Mouse (Mus musculus) spleen, adult 2 months (tissue): ENCODE measurements at regions not wholly inside any gene's neighbourhood (a gene's known extent, or its start where the extent isn't known, plus 50 kb on each side); places are given as distances from the start of the nearest gene placed in this dataset.
"Not testable (repeated sequence)": the region's sequence is repeated elsewhere in the genome, so short reads cannot be mapped to it uniquely, and the experiment has no call there.

Experiments
- DNase-seq, 2 experiments: peaks; one replicate each; pipeline versions ENCODE4 v3.0.0 to v3.0.0-alpha.2; 2012 to 2021; ENCODE audit warnings: low spot score in 2 of 2, low read depth in 1 of 2
- H3K27ac ChIP-seq: fragments of 200-500 bp; 2 replicates; pipeline ENCODE4 v1.5.1; 2012; ENCODE audit warnings: low read length, inconsistent platforms; ENCODE audit not compliant: insufficient read depth
- H3K27me3 ChIP-seq: fragments of 200-500 bp; 2 replicates; pipeline ENCODE4 v1.6.1; 2012; ENCODE audit warnings: mild to moderate bottlenecking, moderate library complexity, low read length, inconsistent platforms; ENCODE audit not compliant: control insufficient read depth, insufficient read depth
- H3K36me3 ChIP-seq: fragments of 200-500 bp; 2 replicates; pipeline ENCODE4 v1.6.1; 2012; ENCODE audit warnings: mild to moderate bottlenecking, low read length, inconsistent platforms; ENCODE audit not compliant: control insufficient read depth, insufficient read depth
- H3K4me1 ChIP-seq: fragments of 200-500 bp; 2 replicates; pipeline ENCODE4 v1.6.1; 2011; ENCODE audit warnings: inconsistent platforms; ENCODE audit not compliant: control insufficient read depth, insufficient read depth, insufficient read length
- H3K4me3 ChIP-seq: fragments of 200-500 bp; 2 replicates; pipeline ENCODE4 v1.5.1; 2011; ENCODE audit warnings: mild to moderate bottlenecking, inconsistent platforms; ENCODE audit not compliant: insufficient read depth, insufficient read length; ENCODE audit errors: extremely low read depth
- CTCF ChIP-seq: fragments of 200-500 bp; IDR thresholded peaks from 2 replicates; pipeline ENCODE4 v1.5.1; 2011; ENCODE audit warnings: mild to moderate bottlenecking, inconsistent platforms; ENCODE audit not compliant: insufficient read depth, insufficient read length, insufficient replicate concordance; ENCODE audit errors: extremely low read depth
- POLR2A ChIP-seq: fragments of 200-500 bp; IDR thresholded peaks from 2 replicates; pipeline ENCODE4 v1.6.1; 2011; ENCODE audit warnings: low read depth, low read length, inconsistent platforms
- WGBS: fragments of 180-500 bp; shearing (Covaris S2); methylation state at CpG from one replicate; pipeline ENCODE4 v1.1.7; 2018; 5-methylcytosine and 5-hydroxymethylcytosine counted together

DNA sequence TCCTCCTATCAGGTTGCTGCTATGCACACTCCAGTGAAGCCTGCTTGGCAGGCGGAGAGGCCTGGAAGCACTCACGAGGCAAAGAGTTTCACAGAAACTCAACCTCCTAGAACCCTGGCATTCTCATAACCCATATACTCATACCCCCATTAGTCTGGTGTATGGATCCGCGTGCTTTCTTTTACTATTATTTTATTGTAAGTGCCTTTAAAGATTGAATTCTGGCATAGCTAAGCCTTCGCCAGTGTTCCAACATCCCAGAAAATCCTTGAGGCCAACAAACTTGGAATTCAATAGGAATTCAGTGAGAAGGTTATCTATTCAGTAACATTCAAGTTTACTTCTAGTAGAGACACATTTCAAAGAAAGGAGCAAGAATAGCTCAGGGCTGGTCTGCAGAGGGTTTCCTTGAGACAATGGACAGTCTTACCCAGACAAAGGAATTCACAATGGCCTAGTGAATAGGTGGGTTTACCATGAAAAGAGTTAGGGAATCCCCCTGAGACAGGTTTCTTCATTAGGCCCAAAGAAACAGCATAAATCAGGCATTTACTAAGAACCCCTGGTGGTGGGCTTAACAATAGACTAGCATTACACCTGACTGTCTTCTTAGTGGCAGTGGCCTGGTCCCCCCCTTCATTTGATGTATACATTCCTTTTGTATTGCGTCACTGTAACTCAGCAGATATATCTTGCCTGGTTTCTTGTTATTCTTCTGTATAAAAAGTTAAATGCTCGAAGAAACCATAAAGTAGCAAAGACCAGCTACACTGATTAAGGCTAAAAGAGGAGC is 80.8 kb upstream of the Gm15446 start:
- 91% methylated on average over 7 of the region's 7 CpGs for WGBS
- not testable (repeated sequence) for H3K4me1 ChIP-seq, H3K36me3 ChIP-seq, H3K27me3 ChIP-seq, H3K4me3 ChIP-seq, DNase-seq, H3K27ac ChIP-seq

DNA sequence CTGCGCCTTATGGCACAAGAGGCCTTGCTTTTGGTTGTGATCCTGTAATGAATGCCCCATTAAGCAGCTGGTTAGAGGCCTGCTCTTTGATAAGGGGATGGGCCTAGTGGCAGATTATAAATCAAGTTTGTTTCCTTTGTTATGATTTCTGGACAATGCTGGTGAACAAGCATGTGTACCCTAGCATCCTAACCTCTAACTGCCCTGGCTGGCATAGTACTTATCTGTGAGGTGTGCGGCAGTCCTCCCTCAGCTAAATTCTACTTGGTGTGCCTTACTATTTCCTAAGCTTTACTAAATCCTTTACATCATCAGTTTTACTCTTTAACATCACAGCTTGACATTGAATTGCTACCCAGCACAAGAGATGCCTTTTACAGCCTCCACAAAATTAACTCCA is 79.0 kb upstream of the Gm15446 start:
- not testable (repeated sequence) for DNase-seq, H3K36me3 ChIP-seq, H3K4me1 ChIP-seq, H3K27ac ChIP-seq, H3K27me3 ChIP-seq
- H3K4me3 ChIP-seq = peak overlapping the region; percentile 76; the same call in 1 of the 2 replicates
- 90% methylated on average over 2 of the region's 2 CpGs for WGBS

DNA sequence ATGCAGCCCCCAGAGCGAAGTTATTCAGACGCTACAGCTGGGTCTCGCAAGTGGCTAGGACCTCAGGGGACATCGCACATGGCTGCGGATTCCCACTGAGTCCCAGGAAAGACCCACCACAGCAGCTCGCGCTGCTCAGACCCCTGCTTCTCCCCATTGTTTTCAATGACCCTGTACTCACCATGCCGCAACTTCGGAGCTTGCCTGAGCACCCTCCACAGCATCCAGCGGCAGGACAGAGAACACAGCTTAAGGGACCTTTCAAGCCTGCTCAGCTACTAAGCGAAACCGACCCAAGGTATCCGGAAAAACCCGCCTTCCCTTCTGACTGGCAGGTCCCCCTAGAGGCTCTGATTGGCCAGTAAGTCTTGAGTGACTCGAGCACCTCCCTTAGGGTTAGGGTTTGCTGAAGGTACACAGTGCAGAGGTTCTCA is 78.4 kb upstream of the Gm15446 start:
- Histone ChIP-seq H3K4me3 (peak overlapping the region; percentile 76), H3K27me3 (no peaks in the 10 kb centered on the region), H3K27ac (0 out of 2 replicates have a peak overlapping the region, but pooled peaks have one; percentile 8), H3K4me1 (no peaks in the 10 kb centered on the region; the same call in 1 of the 2 replicates), H3K36me3 (no peaks in the 10 kb centered on the region)
- no peak for TF ChIP-seq CTCF
- TF ChIP-seq POLR2A = no peak; the same call in 1 of the 2 replicates
- WGBS = 3% methylated on average over 15 of the region's 15 CpGs
- peak; percentile 66 to 67 for DNase-seq

DNA sequence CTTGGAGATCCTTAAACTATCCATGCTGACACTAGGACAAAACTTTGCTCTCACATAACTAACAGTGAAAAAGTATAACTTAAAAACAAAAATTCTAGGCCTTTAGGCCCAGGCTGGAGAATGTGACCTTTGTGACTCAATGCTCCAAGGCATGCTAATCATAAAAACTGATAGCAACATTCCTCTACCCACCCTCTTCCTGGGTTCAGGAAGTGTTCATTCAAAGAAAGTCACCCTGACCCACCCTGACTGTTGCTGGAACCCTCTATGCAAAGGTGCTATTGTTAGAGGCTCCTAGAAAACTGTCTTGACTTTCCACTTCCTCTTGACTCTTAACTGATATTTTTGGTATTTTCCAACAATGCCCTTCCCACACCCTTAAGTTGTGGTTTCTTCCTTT is 72.0 kb upstream of the Gm15446 start:
- H3K27me3 ChIP-seq, DNase-seq, H3K36me3 ChIP-seq, H3K27ac ChIP-seq, H3K4me1 ChIP-seq, H3K4me3 ChIP-seq: not testable (repeated sequence)

DNA sequence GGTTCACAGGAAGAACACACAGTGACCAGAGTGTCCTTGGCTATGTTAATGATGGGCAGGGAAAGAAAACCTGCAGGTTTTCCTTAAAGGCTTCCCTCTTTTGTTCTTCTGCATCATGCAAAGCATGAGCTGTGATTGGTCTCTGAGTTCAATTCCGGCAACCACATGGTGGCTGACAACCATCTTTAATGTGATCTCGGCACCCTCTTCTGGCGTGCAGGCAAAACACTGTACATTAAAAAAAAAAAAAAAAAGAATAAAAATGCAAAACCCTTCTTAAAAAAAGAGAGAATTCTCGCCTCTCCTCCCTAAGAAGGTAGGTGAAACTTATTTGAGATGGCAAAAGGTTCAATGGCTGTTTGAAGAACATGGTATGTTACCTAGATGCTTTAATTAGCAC is 62.8 kb upstream of the Gm15446 start:
- no peak for DNase-seq
- WGBS = 86% methylated on average over 4 of the region's 4 CpGs
- no peaks in the 10 kb centered on the region for H3K27me3 ChIP-seq
- H3K36me3 ChIP-seq = no peaks in the 10 kb centered on the region
- H3K27ac ChIP-seq = no peak overlapping the region
- H3K4me1 ChIP-seq = no peaks in the 10 kb centered on the region
- TF ChIP-seq POLR2A (no peak), CTCF (no peak)
- no peak overlapping the region for H3K4me3 ChIP-seq

DNA sequence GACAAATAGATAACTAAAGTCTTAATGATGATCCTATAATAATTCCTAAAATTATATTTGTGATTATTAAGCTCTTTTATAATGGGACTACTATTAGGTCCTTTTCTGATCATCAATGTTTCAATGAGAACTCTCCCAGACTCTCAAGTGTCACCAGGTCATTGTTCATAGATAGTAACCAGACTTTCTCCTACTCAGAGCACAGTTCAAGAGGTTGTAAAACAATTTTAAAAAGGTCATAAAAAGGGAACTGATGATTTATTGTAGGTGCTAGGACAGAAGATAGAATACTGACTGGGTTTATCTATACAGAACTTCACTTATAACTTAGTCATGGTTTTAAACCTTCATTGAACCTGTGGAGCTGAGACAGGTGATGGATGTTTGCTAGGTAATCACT is 58.7 kb upstream of the Gm15446 start:
- H3K4me1 ChIP-seq, DNase-seq, H3K36me3 ChIP-seq, H3K27me3 ChIP-seq, H3K27ac ChIP-seq, H3K4me3 ChIP-seq: not testable (repeated sequence)

DNA sequence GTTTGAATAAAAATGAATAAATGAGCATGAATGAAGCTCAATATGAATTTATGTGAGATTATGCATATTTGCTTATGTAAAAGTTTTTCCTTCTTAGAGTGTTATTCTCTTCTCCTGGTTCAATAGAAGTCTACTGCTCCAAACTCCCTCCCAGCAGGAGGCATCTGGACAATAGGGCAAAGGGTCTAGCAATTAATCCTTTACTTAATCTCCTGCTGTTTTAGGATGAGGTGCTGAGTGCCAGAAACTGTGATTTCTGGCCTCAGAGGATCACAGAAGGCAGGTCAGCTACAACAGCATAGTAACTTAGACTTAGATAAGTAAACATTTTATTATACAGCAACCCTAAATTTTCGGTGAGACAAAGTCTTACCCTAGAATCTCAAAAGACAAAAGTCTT is 57.6 kb upstream of the Gm15446 start:
- 0 out of 2 replicates have a peak, but pooled peaks cover 2% of the 10 kb centered on the region for H3K4me1 ChIP-seq
- H3K4me3 ChIP-seq = no peak overlapping the region
- no peak for TF ChIP-seq POLR2A
- TF ChIP-seq CTCF = no peak
- no peaks in the 10 kb centered on the region for H3K36me3 ChIP-seq
- no peak overlapping the region for H3K27ac ChIP-seq
- no peaks in the 10 kb centered on the region for H3K27me3 ChIP-seq
- no peak for DNase-seq
- WGBS = 84% methylated on average over 1 of the region's 1 CpGs
